Mouse (Mus musculus) thymus, adult 2 months (tissue): ENCODE results near the gene Fam160b1. TPM values are rescaled to one million over a fixed set of nuclear protein-coding genes. Genes with fewer than 3 reads are reported as not detected.

Experiments used
- DNase-seq: peaks from one replicate; pipeline ENCODE4 v3.0.0; 2021
- H3K27ac ChIP-seq: fragments of 200-500 bp; 2 replicates; pipeline ENCODE4 v1.5.1; 2012; ENCODE audit warnings: low read length, control low read depth; ENCODE audit not compliant: control insufficient read depth, insufficient read depth
- H3K27me3 ChIP-seq: fragments of 200-500 bp; 2 replicates; pipeline ENCODE4 v1.6.1; 2012; ENCODE audit warnings: mild to moderate bottlenecking, low read length, moderate library complexity, mixed read lengths; ENCODE audit not compliant: control insufficient read depth, insufficient read depth
- H3K36me3 ChIP-seq: fragments of 200-500 bp; 2 replicates; pipeline ENCODE4 v1.6.1; 2012; ENCODE audit warnings: mild to moderate bottlenecking, low read length, moderate library complexity; ENCODE audit not compliant: control insufficient read depth, insufficient read depth
- H3K4me1 ChIP-seq: fragments of 200-500 bp; replicated peaks from 2 replicates; pipeline ENCODE4 v1.6.1; 2012; ENCODE audit warnings: low read length; ENCODE audit not compliant: control insufficient read depth, insufficient read depth
- H3K4me3 ChIP-seq: fragments of 200-500 bp; 2 replicates; pipeline ENCODE4 v1.5.1; 2012; ENCODE audit warnings: mild to moderate bottlenecking, low read length, control low read depth, moderate library complexity; ENCODE audit not compliant: control insufficient read depth, insufficient read depth
- CTCF ChIP-seq: fragments of 200-500 bp; IDR thresholded peaks from 2 replicates; pipeline ENCODE4 v1.5.1; 2012; ENCODE audit warnings: mild to moderate bottlenecking, control low read depth, low read length, moderate library complexity, borderline replicate concordance; ENCODE audit not compliant: control insufficient read depth, poor library complexity, insufficient read depth; ENCODE audit errors: extremely low read depth
- POLR2A ChIP-seq: fragments of 200-500 bp; IDR thresholded peaks from 2 replicates; pipeline ENCODE4 v1.6.1; 2012; ENCODE audit warnings: mild to moderate bottlenecking, low read length, control low read depth, moderate library complexity; ENCODE audit not compliant: control insufficient read depth, poor library complexity, insufficient read depth; ENCODE audit errors: extremely low read depth
- WGBS: fragments of 180-500 bp; shearing (Covaris S2); methylation state at CpG from one replicate; pipeline ENCODE4 v1.1.7; 2018; 5-methylcytosine and 5-hydroxymethylcytosine counted together
- polyA plus RNA-seq: library from polyadenylated mRNA; depleted of rRNA; stranded (reverse); fragments of >200 nt; gene quantifications from 2 replicates; pipeline ENCODE4 v1.2.3, GENCODE M21; 2012

Gene Fam160b1
- polyA plus RNA-seq, 1 experiment: 28.3 TPM

DNA sequence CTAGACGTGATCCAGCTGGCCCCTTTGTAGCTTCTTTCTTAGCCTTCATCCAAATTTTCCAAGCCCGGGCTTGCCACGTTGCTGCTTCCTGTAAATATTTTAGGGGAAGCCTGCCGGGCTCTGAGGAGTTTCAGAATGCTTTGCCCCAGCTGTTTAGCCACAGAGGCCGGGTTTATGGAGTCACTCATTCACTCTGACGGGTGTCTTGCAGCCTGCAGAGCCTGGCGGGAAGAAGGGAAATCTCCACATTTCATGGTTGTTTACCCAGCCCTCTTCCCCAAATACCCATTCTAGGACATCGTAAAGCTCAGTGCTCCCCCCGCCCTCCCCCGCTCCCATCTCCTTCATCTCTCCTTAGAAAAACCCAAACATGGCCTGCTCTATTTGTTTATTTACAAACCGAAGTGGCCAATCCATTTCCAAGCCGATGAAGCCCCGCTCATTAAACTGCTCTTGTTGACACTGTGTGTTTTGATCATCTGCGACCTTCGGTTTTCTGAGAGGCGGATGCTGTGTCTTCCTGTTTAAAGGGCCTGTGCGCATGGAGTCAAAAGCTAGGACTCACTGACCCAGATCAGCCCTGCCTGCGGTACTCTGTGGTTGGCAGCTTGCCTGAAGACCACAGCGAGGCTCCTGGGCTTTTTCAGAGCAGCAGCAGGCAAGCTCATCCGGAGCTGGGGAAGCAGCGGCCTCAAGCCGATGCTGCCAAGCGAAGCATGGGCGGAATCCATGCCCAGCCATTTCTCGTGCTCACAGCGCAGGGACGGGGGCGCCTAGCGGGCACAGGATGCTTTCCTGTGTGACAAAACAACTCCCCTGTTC, 51.1 kb downstream of the Fam160b1 start:
- peak; percentile 61 for DNase-seq
- WGBS: 13% methylated on average over 29 of the region's 29 CpGs
- peak overlapping the region; percentile 37 for H3K27ac ChIP-seq

DNA sequence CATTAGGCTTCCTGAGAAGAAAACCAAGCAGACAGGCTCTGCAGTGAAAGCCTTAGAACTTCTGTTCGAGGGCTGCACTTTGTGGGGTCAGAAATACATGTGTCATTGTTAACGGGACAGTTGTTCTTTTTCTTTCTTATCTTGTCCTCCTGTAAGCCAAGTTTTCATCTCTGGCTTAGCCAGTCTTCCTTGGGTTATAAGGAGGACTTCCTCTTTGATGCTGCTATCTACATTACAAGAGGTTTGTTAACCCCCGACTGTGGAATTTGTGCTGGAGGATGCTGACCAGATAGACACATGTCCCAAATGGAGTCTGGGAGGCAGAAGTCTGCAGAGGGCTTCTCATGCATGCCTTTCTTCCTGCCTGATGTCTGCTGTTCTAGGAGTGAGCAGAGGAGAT, 52.7 kb downstream of the Fam160b1 start:
- DNase-seq: no peak
- 22% methylated on average over 3 of the region's 3 CpGs for WGBS
- Histone ChIP-seq H3K27me3 (no peaks in the 10 kb centered on the region), H3K36me3 (no peaks in the 10 kb centered on the region), H3K27ac (no peak overlapping the region), H3K4me3 (peak overlapping the region; percentile 11; the same call in 1 of the 2 replicates), H3K4me1 (peaks cover 24% of the 10 kb centered on the region)
- no peak for TF ChIP-seq CTCF
- TF ChIP-seq POLR2A: no peak

More for the DNA sequence above, 51.1 kb downstream of the Fam160b1 start:
- Histone ChIP-seq H3K27me3 (no peaks in the 10 kb centered on the region), H3K4me3 (peak overlapping the region; percentile 49), H3K4me1 (peaks cover 24% of the 10 kb centered on the region), H3K36me3 (no peaks in the 10 kb centered on the region)
- TF ChIP-seq POLR2A: 0 out of 2 replicates have a peak, but pooled peaks have one; percentile 26
- TF ChIP-seq CTCF: 0 out of 2 replicates have a peak, but pooled peaks have one; percentile 25

DNA sequence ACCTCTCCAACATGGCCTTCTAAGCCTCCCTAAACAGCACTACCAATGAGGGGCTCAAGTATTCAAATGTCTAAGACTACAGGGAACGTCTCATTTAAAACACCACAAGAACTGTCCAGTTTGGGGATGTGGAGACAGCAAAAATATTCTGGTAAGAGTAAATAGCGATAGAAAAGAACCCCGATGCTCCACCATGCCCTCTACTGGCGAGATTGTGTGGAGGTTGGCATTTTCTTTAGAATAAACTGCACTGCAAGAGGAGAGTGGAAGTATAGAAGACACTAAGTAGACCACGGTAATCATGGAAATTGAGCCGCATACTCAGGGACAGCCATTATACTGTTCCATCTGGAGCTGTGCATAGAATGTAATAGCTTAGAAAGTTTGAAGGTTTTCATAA, 53.4 kb downstream of the Fam160b1 start:
- 91% methylated on average over 6 of the region's 6 CpGs for WGBS

DNA sequence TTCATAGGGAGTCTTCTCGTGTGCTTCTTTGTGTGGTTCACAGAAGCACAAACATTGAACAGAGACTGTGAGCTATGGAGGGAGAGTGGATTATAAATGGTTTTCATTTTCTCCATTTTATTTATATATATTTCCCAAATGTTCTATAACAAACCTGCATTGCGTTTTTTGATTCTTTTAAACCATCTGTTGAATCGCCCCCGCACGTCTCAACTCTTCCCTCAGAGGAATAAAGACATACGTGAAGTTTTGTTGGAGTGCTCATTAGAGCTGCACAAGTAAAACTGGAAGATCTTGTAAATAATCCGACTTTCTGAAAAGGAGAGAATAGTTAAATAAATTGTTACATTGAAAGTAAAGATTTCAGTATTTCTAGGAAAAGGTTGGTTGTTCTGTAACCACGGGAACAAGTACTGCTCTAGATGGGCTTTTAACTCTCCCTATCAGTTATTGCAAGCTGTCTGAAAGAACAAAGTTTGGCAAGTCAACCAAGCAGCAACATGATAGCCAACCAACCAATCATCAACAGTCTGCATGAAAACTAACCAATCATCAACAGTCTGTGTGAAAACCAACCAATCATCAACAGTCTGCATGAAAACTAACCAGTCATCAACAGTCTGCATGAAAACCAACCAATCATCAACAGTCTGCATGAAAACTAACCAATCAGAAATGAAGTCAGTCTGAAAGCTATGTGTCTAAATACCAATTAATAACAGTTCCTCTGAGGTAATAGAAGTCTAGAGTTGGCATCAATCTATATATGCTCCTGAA, 54.7 kb downstream of the Fam160b1 start:
- 97% methylated on average over 8 of the region's 8 CpGs for WGBS

More for the DNA sequence above, 53.4 kb downstream of the Fam160b1 start:
- Histone ChIP-seq H3K27ac (no peak overlapping the region), H3K36me3 (no peaks in the 10 kb centered on the region), H3K4me1 (peaks cover 23% of the 10 kb centered on the region), H3K27me3 (no peaks in the 10 kb centered on the region), H3K4me3 (no peak overlapping the region)
- DNase-seq: peak; percentile 39
- TF ChIP-seq CTCF (no peak), POLR2A (no peak)

DNA sequence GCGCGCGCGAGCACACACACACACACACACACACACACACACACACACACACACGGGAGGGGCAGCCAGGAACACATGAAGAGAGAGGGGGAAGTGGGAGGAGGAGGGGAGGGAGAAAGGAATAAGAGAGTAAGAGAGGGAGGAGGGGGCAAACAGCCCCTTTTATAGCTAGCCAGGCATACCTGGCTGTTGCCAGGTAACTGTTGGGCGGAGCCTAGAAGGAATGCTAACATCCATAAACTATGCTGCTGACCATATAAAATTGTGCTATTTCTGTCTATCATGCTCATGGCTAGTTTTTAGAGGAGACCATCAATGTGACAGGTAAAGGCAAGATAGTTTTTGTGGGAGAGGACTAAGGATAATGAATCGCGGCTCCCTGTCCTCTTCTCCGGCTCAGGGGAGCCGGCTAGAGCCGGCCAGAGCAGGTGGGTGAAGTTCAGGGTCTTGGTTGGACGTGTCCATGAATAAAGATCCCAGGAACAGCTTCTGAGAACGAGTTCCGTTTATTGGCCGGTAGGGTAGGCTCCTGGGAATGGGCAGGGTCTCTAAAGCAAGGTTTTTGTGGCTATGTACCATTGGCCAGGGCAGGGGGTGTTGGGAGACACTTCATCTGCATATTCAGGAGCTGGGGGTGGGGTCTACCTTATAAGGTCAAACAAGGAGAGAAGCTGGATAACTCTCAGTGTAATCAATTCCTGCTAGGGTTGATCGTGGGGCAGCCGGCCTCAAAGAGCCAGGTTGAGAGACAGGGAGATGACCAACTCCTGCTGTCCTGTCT, 57.5 kb downstream of the Fam160b1 start:
- H3K27me3 ChIP-seq: no peaks in the 10 kb centered on the region
- no peaks in the 10 kb centered on the region for H3K36me3 ChIP-seq
- no peak overlapping the region; the same call in 1 of the 2 replicates for H3K27ac ChIP-seq
- no peak for TF ChIP-seq POLR2A
- no peak for TF ChIP-seq CTCF
- peaks cover 1% of the 10 kb centered on the region for H3K4me1 ChIP-seq
- H3K4me3 ChIP-seq: no peak overlapping the region
- DNase-seq: no peak
- WGBS: 50% methylated on average over 17 of the region's 17 CpGs

More for the DNA sequence above, 54.7 kb downstream of the Fam160b1 start:
- Histone ChIP-seq H3K4me1 (peaks cover 22% of the 10 kb centered on the region), H3K27ac (no peak overlapping the region), H3K27me3 (no peaks in the 10 kb centered on the region), H3K4me3 (no peak overlapping the region), H3K36me3 (no peaks in the 10 kb centered on the region)
- TF ChIP-seq POLR2A (no peak), CTCF (no peak)
- DNase-seq: no peak

DNA sequence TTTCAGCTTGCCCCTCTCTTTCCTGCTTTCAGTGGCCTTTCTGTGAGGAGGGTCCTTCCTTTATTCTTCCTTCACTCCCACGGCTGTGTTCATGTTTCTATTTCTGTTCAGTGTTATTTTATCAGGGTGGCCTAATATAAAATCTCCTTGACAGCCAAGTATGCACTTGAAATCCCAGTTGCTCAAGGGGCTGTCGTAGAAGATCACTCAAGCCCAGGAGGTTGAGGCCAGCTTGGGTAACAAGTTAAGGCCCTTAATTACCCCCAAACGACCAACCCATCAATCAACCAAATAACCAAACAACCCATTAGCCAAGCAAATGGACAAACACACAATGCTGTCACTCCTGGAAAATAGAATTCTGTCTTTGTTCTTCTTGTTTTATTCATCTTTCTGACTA, 62.9 kb downstream of the Fam160b1 start:
- no peaks in the 10 kb centered on the region for H3K27me3 ChIP-seq
- 78% methylated on average over 3 of the region's 3 CpGs for WGBS
- H3K4me1 ChIP-seq: no peaks in the 10 kb centered on the region; the same call in 1 of the 2 replicates
- H3K36me3 ChIP-seq: no peaks in the 10 kb centered on the region
- TF ChIP-seq CTCF (no peak), POLR2A (no peak)
- H3K4me3 ChIP-seq: no peak overlapping the region
- DNase-seq: no peak
- no peak overlapping the region for H3K27ac ChIP-seq
